In the genomic region with DNA sequence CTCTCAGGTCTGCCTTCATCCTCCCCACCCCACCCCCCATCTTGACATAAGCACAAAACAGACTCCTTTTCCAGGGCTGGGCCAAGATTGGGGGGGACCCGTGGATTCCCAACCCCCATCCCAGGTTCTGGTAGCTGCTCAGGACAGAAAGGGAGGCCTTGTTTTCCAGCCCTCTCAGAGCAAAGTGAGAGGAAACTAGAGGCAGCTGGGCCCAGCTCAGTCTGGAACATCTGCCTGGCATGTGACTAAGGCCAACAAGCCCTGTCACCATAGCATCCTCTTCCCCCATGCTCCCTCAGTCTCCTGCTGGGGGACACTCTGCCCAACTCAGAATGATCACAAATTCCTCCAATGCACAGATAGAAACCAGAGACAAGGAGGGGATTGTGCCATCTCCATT, we compare ENCODE assay signal across 24 mouse cellular contexts. TPM values are rescaled to one million over a fixed set of nuclear protein-coding genes. Genes with fewer than 3 reads are reported as not detected.
DNase-seq lines count a peak whose midpoint lies in the region; ATAC-seq and TF ChIP-seq lines count a peak whose summit lies in the region.
"Had no signal": no experiment of that assay in that cellular context is flagged by ENCODE, and none has a peak within 500 bp of the region (broad histone marks: within the 10 kb centered on the region; RNA-seq: fewer than 3 reads in every experiment).

No protein-coding gene starts in this region.

- H3K27me3 ChIP-seq in stomach, postnatal 0 days (ENCODE audit: control insufficient read depth, insufficient read depth, low read length) = no peaks in the 10 kb centered on the region
- H3K27me3 ChIP-seq in forebrain, embryonic 16.5 days (replicated peaks; ENCODE audit: control insufficient read depth, insufficient read depth, low read length) = no peaks in the 10 kb centered on the region
- H3K27me3 ChIP-seq: forebrain, embryonic 15.5 days; heart, embryonic 15.5 days; hindbrain, embryonic 13.5 days had no signal

- peaks cover 5% of the 10 kb centered on the region for H3K36me3 ChIP-seq in stomach, postnatal 0 days (ENCODE audit: control insufficient read depth, insufficient read depth, low read length)
- no peaks in the 10 kb centered on the region for H3K36me3 ChIP-seq in forebrain, embryonic 16.5 days (ENCODE audit: control insufficient read depth, insufficient read depth)
- H3K36me3 ChIP-seq: forebrain, embryonic 15.5 days had no signal

- DNase-seq in layer of hippocampus, adult 2 months (ENCODE audit: low spot score in 2 of 2) = no peak
- DNase-seq in layer of hippocampus, adult 9-11 months = no peak
- peak; percentile 43 for DNase-seq in lung, postnatal 36 days
- no peak for DNase-seq in lung, postnatal 4 days
- peak; percentile 72 for DNase-seq in brain, adult 2 months (ENCODE audit: low read depth, low spot score)
- DNase-seq in stomach, postnatal 0 days (ENCODE audit: low spot score) = no peak
- DNase-seq: B cell, adult 2 months; cerebellum, adult 18-20 months; cerebellum, adult 9-11 months; cerebellum, postnatal 36 days had no signal

- no peak overlapping the region for H3K9ac ChIP-seq in stomach, postnatal 0 days (ENCODE audit: low read length)
- H3K9ac ChIP-seq in forebrain, embryonic 16.5 days (replicated peaks; ENCODE audit: low read depth, low read length) = no peak overlapping the region
- H3K9ac ChIP-seq: forebrain, embryonic 15.5 days; heart, embryonic 15.5 days; hindbrain, embryonic 13.5 days had no signal

- no peak for ATAC-seq in stomach, postnatal 0 days (ENCODE audit: low FRiP score, low TSS enrichment)
- no peak for ATAC-seq in forebrain, embryonic 16.5 days
- ATAC-seq: CD4-positive, CD25-positive, alpha-beta regulatory T cell, adult 4 months; forebrain, embryonic 15.5 days had no signal

- H3K9me3 ChIP-seq in stomach, postnatal 0 days (ENCODE audit: control insufficient read depth, low read length) = no peaks in the 10 kb centered on the region
- no peaks in the 10 kb centered on the region for H3K9me3 ChIP-seq in forebrain, embryonic 16.5 days (ENCODE audit: control insufficient read depth, low read length)
- H3K9me3 ChIP-seq: forebrain, embryonic 15.5 days; heart, embryonic 10.5 days; heart, embryonic 15.5 days; hindbrain, embryonic 13.5 days had no signal

- H3K4me3 ChIP-seq in layer of hippocampus, adult 2 months = no peak overlapping the region
- no peak overlapping the region for H3K4me3 ChIP-seq in stomach, postnatal 0 days (ENCODE audit: low read depth, low read length)
- no peak overlapping the region for H3K4me3 ChIP-seq in forebrain, embryonic 16.5 days (replicated peaks; ENCODE audit: low read length)
- H3K4me3 ChIP-seq: forebrain, embryonic 15.5 days; heart, embryonic 10.5 days; heart, embryonic 15.5 days; hindbrain, embryonic 13.5 days had no signal

- TF ChIP-seq EP300 in stomach, postnatal 0 days (optimal IDR thresholded peaks at IDR 0.05) = no peak

- peak overlapping the region; percentile 59; the same call in 1 of the 2 replicates for H3K27ac ChIP-seq in layer of hippocampus, adult 2 months
- H3K27ac ChIP-seq in stomach, postnatal 0 days (replicated peaks) = peak overlapping the region; percentile 56; the same call in 1 of the 2 replicates
- H3K27ac ChIP-seq in forebrain, embryonic 16.5 days (ENCODE audit: low read length) = no peak overlapping the region
- H3K27ac ChIP-seq: forebrain, embryonic 15.5 days; heart, embryonic 10.5 days; heart, embryonic 15.5 days; hindbrain, embryonic 13.5 days; hindbrain, postnatal 0 days had no signal

- no peak overlapping the region for H3K4me2 ChIP-seq in stomach, postnatal 0 days (replicated peaks; ENCODE audit: low read depth)
- no peak overlapping the region for H3K4me2 ChIP-seq in forebrain, embryonic 16.5 days (ENCODE audit: low read length)
- H3K4me2 ChIP-seq: forebrain, embryonic 15.5 days; heart, embryonic 15.5 days; hindbrain, embryonic 13.5 days had no signal

- WGBS in stomach, postnatal 0 days = 81% methylated on average over 1 of the region's 1 CpGs
- WGBS in forebrain, embryonic 16.5 days = 92% methylated on average over 1 of the region's 1 CpGs

- 0 out of 2 replicates have a peak, but pooled peaks cover 3% of the 10 kb centered on the region for H3K4me1 ChIP-seq in stomach, postnatal 0 days (replicated peaks; ENCODE audit: control insufficient read depth, insufficient read depth)
- H3K4me1 ChIP-seq in forebrain, embryonic 16.5 days (replicated peaks; ENCODE audit: control insufficient read depth, insufficient read depth, low read length) = no peaks in the 10 kb centered on the region
- H3K4me1 ChIP-seq: forebrain, embryonic 15.5 days; heart, embryonic 10.5 days; heart, embryonic 15.5 days; hindbrain, embryonic 13.5 days had no signal

- no peak for TF ChIP-seq CTCF in layer of hippocampus, adult 2 months (conservative IDR thresholded peaks at IDR 0.05)
- no peak for TF ChIP-seq CTCF in stomach, postnatal 0 days (IDR thresholded peaks at IDR 0.05; ENCODE audit: low read depth)

RNA-seq across cellular contexts. Expression of a gene that starts 13.1 kb away (rescaled TPM):
- 1 to 10 TPM; 7.2 to 8.9 TPM for total RNA-seq in layer of hippocampus, adult 2 months (2021)
- 5.5 and 6.4 TPM in 2 replicates for polyA plus RNA-seq in stomach, postnatal 0 days (2015; fragmentation: Nextera tagmentation; extraction: Ambion mirVana)
- polyA plus RNA-seq in forebrain, embryonic 16.5 days (2015; fragmentation: Nextera tagmentation; extraction: Ambion mirVana) = 2.2 and 3.1 TPM in 2 replicates

RNA-seq across cellular contexts. Expression of a gene that starts 22.2 kb away (rescaled TPM):
- total RNA-seq in layer of hippocampus, adult 2 months (2021) = 10 to 100 TPM; 54.9 to 56.8 TPM
- 75.3 and 83.8 TPM in 2 replicates for polyA plus RNA-seq in stomach, postnatal 0 days (2015; fragmentation: Nextera tagmentation; extraction: Ambion mirVana)
- polyA plus RNA-seq in forebrain, embryonic 16.5 days (2015; fragmentation: Nextera tagmentation; extraction: Ambion mirVana) = 79.4 and 81.1 TPM in 2 replicates

RNA-seq across cellular contexts. Expression of a gene that starts 35.6 kb away (rescaled TPM):
- 10 to 100 TPM; 15.2 to 19.1 TPM for total RNA-seq in layer of hippocampus, adult 2 months (2021)
- 13.8 and 14.0 TPM in 2 replicates for polyA plus RNA-seq in stomach, postnatal 0 days (2015; fragmentation: Nextera tagmentation; extraction: Ambion mirVana)
- 34.0 and 35.3 TPM in 2 replicates for polyA plus RNA-seq in forebrain, embryonic 16.5 days (2015; fragmentation: Nextera tagmentation; extraction: Ambion mirVana)

RNA-seq across cellular contexts. Expression of a gene that starts 50.3 kb away (rescaled TPM):
- total RNA-seq in layer of hippocampus, adult 2 months (2021) = 10 to 100 TPM; 17.4 to 18.4 TPM
- polyA plus RNA-seq in stomach, postnatal 0 days (2015; fragmentation: Nextera tagmentation; extraction: Ambion mirVana) = 7.8 and 9.0 TPM in 2 replicates
- polyA plus RNA-seq in forebrain, embryonic 16.5 days (2015; fragmentation: Nextera tagmentation; extraction: Ambion mirVana) = 7.2 and 8.0 TPM in 2 replicates
- total RNA-seq: hematopoietic stem cell, adult 5-6 weeks had no signal
- polyA plus RNA-seq: CD4-positive, CD25-positive, alpha-beta regulatory T cell, adult 4 months had no signal

RNA-seq across cellular contexts. Expression of a gene that starts 50.6 kb away (rescaled TPM):
- not detected for total RNA-seq in layer of hippocampus, adult 2 months (2021)
- 0.57 and 0.71 TPM in 2 replicates for polyA plus RNA-seq in stomach, postnatal 0 days (2015; fragmentation: Nextera tagmentation; extraction: Ambion mirVana)
- polyA plus RNA-seq in forebrain, embryonic 16.5 days (2015; fragmentation: Nextera tagmentation; extraction: Ambion mirVana) = not detected in 2 replicates
- total RNA-seq: gastrocnemius, adult 18-20 months; gastrocnemius, postnatal 36 days; heart, postnatal 14 days; hematopoietic stem cell, adult 5-6 weeks; MEL had no signal
- polyA plus RNA-seq: CD4-positive, CD25-positive, alpha-beta regulatory T cell, adult 4 months; embryonic facial prominence, embryonic 11.5 days; forebrain, embryonic 11.5 days; forebrain, embryonic 15.5 days; hindbrain, embryonic 13.5 days had no signal

Comparison
In these comparisons a context has a peak if more than half of its experiments do, and no peak if none do; other contexts are left out.
1. DNase-seq: peak in lung, postnatal 36 days (single experiment) and brain, adult 2 months (single experiment); none in layer of hippocampus, adult 2 months (0 of 2), layer of hippocampus, adult 9-11 months (single experiment), lung, postnatal 4 days (0 of 2) and stomach, postnatal 0 days (single experiment).